Mouse (Mus musculus) frontal cortex, postnatal 10 days (tissue): ENCODE results near the gene Rora.
"Not testable (repeated sequence)": the region's sequence is repeated elsewhere in the genome, so short reads cannot be mapped to it uniquely, and the experiment has no call there.

Experiments used
- DNase-seq, 2 experiments: peaks; one replicate each; pipeline ENCODE4 v3.0.0; 2022; ENCODE audit warnings: low spot score in 2 of 2, mixed read lengths in 1 of 2

The Rora gene

DNA sequence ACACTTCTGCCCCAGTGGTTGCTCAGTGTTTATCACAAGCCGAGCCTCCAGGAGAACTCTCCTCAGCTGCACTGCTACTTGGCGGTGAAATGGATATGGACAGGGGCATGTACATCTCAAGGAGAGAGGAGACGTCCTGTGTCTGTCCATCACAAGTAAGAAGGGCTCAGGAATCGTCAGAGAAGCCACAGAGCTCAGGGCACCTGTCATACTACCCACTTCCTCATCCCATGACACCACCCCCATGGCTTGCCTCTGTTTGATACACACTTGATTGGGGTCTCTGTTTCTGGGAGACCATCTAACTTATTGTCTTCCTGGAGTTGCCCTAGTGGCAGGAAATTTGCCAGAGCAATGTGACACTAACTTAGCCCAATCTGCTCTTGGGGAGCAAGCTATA is 433.3 kb downstream of the Rora start:
- no peak for DNase-seq

DNA sequence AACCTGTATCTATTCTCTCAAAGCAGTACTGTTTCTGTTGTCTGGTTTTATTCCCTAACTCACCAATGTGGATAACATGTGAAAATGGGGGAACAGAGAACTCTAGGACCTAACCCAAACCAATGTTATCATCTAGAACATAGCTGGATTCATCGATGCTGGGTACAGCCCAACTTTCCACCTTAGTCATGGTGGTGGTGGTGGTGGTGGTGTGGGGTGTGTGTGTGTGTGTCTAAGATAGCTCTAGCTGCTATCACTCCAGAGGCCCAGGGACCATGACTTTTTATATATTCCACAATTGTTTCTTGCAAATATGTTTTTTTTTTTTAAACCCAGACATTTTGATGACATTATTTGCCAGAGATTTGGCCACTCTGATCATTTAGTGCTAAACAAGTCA is 433.7 kb downstream of the Rora start:
- no peak for DNase-seq

DNA sequence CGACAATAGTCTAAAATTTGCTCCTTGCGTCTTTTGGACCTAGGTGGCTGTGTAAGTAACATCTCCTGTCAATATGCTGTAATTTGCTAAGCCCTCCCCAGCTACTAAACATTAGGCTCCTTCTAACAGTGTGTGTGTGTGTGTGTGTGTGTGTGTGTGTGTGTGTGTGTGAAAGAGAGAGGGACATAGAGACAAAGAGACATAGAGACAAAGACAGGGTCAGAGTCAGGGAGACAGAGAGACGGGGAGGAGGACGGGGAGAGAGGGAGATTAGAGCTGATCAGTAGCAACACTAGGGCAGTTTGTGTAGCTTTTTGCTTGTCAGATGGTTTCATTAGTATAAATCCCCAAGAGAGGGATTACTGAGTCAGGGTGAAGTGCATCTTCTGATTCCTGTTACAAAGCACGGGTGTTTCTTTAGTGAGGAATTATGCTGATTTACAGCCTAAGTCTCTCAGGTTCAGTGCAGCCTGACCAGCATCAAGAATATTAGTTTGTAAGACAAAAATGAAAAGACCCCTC is 437.2 kb downstream of the Rora start:
- no peak for DNase-seq

DNA sequence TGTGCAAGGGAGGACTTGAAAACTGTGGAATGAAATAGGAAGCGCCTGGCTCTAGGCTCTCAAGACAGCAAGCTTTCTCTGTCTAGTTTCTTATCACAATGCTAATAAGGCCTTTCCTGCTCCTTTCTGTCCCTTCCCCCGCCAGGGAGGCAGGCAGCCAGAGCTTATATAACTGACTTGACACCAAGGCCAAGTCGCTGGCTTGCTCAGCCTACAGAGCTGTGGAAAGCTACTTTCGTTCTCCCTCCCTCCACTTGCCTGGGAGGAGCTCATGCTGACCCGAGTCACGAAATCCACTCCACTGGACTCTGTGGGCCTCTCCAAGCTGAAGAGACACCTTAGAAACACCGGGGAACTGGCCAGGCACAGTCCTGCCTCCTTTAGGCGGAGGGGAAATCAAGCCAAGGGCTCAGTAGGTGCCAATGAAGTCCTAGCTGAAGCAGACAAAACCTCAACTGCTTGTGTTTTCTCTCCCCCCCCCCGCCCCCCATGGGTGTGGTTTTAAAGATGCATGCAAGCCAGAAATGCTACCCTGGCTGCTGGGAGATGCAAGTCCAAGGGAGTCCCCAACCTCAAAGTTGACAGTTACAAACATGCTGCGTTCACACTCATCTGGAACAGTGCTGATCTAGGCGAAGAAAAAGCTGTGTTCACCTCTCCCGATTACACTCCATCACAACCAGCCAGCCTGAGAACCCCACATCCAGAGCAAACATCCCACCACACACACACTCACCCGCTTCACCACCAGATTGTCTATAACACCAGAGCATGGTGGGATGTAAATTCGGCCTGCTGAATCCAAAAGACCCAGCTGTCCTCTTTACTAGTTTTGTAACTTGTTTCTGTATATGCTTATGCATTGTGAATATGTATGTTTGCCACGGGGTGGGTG is 438.8 kb downstream of the Rora start:
- peak; percentile 19 to 42 for DNase-seq

DNA sequence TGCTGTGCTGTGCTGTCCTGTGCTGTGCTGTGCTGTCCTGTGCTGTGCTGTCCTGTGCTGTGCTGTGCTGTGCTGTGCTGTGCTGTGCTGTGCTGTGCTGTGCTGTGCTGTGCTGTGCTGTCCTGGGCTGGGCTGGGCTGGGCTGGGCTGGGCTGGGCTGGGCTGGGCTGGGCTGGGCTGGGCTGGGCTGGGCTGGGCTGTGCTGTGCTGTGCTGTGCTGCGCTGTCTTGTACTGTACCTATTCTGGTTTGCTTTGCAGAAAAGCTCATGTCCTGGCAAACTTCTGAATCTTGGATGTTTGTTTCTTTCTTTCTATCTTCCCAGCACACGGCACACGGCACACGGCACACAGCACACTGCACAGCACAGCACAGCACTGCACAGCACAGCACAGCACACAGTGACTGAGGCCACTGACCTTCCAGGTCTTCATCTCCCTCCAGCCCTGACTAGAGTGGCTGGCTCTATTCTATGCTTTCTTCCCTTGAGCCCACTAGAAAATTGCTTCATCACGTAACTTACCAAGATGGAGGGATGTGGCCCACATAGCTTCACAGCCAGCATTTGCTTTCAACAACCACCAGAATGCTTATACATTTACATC is 446.7 kb downstream of the Rora start:
- DNase-seq: not testable (repeated sequence)

DNA sequence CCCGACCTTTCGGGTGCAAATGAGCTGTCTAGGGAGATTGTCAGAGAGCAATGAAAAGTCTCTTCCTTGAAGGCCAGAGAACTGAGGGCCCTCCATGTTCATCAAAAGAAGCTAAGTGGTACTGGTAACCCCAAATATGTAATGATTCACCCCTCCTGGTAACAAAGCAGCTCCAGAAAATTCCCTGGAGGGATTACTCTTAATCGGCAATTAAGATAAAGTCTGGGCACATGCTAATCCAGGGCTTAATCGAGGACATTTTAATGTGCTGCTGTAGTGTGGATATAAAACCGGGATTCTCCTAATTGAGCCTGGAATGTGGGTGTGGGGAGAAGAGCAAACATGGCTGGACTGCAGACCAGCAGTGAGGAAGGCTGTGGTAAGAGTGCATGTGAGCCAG is 450.7 kb downstream of the Rora start:
- DNase-seq: no peak

DNA sequence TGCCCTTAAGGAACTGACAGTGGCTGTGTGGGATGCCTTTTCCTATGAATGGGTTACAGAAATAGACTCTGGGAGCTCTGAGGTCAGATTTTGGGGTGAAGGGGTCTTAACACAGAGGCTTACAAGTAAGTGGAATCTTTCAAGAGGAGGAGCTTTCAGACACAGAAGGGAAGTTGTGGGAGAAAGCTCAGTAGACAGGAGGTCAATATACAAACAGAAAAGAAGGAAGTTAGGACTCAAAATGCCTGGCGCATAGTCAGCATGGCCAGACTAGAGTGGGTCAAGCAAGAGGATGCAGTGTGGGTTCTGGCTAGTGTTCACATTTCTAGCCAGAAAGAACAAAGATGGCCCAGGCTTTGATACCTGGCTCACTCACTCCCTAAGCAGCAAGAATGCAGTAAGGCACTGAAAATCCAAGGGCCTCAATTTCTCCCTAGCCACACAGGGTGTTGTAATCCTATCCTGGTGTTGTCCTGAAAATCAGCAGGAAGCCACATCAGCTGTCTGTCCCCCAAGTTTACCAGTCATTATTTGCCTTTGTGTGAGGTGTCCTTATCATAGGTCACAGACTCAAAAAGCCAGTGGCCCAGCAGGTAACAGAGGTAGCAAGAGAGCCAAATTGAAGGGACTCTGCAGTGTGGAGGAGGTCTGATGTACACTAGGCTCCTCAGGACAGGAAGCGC is 456.2 kb downstream of the Rora start:
- DNase-seq: no peak

DNA sequence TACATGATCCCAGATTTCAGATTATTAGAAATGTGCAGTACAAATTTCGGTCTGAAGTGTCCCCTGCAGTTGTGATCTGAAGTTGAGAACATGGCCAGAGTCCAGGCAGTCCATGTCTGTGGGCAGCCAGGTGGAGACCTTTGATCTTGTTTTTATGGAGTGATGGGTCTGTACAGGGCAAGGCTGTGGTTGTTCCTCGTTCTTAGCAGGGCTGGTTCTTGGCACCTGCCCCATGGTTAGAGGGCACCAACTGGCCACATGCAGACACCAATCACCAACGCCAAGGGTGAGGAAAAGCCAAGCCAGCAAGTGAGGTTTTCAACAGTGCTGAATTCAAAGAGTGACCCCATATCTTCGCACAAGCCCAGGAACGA is 456.7 kb downstream of the Rora start:
- no peak for DNase-seq

DNA sequence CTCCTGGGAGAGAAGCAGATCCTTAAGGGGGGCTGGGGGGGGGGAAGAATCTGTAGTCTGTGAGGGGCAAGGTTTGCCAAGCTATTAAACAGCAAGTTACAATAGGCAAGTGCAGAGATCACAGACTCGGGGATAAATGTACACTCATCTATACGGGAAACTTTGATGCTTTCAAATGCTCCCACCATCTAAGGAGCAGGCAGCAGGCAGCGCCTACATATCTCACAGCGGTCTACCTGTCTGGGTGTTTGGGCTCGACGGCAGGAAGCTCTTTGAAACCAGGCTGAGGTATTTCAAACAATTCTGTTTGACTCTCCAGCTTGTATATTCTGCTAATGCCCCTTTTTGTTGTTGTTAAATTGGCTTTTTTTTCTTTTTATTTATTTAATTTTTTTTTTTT is 457.1 kb downstream of the Rora start:
- no peak for DNase-seq

DNA sequence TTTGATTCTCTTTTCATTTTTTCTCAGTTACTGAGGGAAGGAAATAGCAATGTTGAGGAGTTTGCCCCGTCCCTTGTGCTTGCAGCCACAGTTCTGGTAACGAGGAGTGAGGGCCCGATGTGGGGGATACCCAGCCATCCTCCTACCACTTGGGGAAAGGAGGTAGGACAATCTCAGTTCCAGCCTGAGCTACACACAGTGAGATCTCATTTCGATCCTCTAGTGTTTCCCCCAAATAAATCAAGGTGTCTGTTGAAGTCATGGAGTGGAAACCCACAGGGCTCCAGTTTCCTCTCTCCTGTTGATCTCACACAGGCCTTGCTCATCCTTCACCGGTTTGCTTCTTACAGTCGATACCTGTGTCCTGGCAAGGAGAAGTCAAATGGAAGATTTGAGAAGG is 458.0 kb downstream of the Rora start:
- no peak for DNase-seq

DNA sequence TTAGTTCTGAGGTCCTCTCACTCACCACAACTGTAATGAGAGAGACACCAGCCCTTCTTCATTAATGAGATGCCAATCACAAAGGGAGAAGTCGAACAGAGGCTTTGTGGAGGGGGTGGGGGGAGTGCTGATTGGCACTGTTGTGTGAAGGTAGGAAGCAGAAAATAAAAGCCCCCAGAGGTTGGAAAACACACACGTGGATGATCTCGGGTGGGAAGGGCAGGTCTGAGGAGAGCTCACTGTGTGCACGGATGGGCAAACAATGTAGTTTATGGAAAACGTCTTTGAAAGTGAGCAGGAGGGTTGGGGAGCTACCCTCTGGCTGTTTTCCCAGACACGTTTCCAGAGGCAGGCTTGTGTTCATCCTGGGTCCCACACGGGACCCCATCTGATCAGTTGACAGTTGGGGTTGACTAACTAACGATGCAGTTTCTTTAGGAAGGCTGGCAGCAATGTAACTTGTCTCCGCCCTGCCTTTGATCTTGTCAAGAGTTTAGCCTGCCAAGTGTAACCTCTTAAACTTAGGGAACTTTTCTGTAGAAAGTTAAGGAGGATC is 460.9 kb downstream of the Rora start:
- no peak for DNase-seq

DNA sequence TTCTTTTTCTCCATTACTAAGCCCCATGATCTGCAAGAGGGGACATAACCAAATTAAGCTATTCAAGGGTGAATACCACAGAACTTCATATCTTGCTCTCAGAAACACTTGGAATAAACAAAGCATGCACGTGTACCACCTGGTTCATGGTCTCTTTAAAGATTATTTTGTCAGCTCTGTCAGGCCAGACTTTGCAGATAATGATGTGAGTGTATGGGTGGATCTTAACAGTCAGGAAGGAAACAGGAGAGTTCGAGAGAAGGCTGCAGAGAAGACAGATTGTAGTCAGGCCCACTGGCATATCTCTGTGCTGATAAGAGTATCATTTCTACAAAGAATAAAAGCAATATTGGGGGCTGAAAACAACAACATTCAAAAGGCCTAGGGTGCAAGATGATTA is 463.2 kb downstream of the Rora start:
- DNase-seq: no peak

DNA sequence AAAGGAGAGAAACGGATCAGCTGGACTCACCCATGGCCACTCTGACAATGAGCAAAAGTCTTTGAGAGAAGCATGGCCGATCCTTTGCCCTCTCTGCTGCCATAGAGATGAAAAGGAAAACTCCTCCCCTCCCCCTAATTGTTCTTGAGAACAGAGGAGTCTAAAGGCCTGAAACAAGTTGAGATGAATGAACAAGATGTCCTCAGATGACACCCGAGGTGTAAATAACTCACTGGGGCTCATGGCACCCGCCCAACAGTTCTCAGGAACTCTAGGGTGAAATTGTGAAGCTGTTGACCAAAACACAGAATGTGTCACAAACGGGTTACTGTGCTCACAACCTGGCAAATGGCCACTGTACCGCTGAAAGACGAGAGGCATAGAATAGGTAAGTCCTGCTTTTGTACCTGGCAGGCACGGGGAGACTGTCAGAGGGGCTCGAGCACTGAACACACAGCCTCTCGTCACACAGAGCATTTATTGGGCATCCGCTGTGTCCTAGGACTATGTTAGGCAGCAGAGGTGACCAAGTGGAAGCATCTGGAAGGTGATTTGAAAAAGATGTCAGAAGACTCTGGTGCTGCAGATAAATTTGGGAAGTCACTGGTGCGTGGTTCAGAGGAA is 467.6 kb downstream of the Rora start:
- DNase-seq: peak in 1 of 2 experiments; percentile 28

DNA sequence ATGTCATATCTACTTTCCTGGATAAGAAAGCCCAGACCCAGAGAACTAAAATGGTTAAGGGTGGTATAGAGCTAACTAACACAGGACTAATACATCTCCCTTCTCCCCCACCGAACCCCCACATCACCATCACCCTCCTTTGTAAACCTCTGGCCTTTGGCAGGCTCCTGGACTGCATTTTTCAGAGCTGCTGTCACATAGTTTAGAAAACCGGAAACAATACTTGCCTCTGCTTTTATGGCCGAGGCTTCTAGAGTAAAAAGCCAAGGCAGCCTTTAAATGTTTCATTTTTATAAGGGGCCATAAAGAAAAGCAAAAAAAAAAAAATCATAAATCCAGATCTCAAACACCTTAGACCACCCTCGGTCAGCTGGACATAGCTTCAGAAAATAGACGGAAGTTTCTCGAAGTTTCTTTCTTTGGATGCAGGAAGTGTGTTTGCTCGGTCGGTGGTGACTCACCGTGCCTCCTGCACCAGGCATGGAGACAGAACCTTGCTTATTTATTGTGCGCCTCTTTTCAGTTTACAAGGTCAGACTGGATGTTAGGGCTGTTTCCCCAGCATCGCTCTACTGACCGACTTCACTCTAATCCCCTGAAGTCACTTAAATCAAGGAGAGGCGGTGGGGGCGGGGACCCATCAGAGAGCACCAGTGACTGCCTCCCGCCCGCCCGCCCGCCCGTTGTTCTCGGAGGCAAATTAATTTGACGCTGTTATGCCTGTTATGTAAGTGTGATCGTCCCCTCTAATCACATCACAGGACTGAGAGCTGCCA is 471.6 kb downstream of the Rora start:
- DNase-seq: no peak

DNA sequence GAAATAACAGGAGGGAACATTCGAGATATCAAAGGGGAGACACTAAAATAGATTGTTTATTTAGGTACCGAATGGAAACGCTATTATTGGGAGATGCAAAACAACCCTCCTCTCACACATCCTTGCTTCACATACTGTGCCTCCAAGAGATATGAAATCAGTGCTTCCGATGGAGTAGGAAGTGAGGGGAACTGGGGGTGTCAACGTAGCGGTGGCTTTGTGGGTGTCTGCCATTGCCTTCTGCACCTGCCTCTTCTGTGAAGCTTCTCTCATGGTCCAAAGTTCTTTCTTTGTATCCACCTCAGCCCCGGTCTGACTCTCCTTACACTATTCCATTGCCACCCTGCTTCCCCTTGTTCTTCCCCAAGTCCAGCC is 472.2 kb downstream of the Rora start:
- DNase-seq: no peak

DNA sequence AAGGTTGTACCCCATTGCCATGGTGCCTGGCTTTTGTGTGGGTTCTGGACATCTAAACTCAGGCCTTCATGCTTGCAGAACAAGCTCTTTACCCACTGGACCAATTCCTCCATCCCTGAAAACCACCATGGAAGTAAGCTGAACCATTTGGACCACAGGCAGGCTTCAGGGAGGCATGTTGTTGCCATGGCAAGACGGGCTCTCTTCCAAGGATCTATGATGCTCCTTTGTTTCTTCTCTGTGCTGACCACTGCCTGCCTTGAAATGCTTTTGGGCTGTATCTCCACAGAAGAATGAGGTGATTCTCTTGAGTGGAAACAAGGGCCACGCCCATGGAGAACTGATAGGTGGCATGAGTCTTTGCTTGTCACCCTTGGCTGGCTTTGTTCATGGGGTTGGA is 473.0 kb downstream of the Rora start:
- DNase-seq: no peak

DNA sequence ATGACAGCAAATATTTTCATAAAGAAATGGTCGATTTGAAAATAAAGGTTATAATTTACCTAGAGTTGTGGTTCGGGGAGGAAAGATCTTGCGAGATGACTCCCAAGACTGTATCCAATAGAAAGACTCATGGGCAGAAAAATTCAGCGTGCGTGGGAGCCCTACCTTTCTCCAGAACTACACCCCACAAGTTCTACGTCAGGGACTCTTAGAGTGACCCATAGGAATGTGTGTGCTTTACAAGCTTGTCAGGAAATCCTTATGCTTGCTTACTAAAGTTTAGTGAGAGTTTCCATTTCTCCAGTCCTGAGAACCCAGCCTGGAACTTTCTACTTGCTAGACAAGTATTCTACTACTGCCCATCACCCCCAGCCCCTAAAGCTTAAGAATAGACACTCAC is 474.7 kb downstream of the Rora start:
- DNase-seq: no peak

DNA sequence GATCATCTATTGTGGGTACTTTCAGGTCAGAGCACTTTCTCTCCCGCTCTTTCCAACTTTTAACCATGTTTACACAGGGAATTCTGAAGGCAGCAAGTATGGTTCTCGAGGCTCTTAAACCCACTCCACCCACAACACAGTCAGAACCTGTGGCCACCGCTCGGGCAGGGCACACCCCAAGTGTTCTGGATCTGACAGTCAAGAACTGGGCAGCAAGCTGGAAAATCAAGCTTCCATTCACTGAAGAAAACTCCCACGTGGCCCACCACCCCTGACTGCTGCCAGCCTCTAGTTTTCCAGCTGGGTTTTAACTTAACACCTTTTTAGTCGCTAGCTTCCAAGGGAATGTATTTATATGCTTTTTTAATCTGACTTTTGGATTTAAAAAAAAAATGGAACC is 479.4 kb downstream of the Rora start:
- no peak for DNase-seq

DNA sequence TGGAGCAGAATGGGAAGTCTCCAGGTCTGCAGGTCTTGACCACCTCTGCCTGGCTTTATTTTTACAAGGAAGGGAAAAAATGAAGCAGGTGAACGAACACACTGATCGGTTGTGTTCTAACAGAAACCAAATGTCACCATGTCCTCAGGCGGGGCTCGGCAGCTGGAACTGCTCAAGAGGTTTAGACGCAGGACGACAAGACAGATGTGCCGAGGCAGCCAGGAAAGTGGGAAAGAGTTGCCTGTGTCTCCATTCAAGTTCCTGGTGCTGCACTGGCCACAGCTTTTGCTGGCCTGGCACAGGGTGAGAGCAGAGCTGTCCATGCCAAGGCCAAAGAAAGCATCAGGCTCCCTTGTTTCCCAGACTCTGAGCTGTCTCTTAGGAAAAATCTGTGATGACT is 480.1 kb downstream of the Rora start:
- no peak for DNase-seq

DNA sequence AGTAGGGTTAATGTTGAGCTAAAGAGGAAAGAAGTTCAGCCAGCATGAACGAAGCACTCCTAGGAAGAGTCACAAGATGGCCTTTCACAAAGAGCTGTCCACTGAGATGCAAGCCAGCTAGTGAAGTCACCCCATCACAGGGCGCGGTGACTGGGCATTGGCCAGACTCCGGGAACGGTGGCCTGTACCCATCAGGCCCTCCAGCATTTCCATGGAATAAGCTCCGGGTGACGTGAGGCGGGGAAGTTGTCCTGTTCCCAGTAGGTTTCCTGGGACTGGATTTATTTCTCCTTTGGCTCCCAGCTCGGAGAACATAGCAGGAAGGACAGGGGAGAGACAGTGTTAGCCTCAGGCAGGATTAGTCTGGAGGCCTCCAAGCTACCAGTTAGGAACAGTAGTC is 481.0 kb downstream of the Rora start:
- DNase-seq: no peak

DNA sequence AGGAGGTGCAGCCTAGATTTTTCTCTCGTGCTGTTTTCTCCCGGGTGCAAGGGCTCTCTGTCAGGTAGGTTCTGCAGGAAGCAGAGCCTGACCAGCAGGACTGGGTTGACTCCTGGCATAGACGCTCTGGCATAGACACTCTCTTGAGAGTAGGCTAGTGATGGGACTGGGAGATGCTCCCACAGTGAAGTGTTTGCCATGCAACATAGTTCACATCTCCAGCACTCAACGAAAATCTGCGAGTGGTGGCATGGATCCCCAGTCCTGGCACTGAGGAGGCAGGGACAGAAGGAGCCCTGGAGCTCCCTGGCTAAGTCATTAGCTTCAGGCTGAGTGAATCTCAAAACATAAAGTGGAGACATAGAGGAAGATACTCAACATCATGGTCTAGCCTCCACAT is 483.2 kb downstream of the Rora start:
- no peak for DNase-seq
